Mouse (Mus musculus) ES-E14 (cell line): Measurements from ENCODE around the gene Arrb1. TPM values are rescaled to one million over a fixed set of nuclear protein-coding genes. Genes with fewer than 3 reads are reported as not detected.
"Not testable (repeated sequence)": the region's sequence is repeated elsewhere in the genome, so short reads cannot be mapped to it uniquely, and the experiment has no call there.

ENCODE experiments used
- DNase-seq: peaks from one replicate; pipeline ENCODE4 v3.0.0-alpha.2; 2013; ENCODE audit warnings: low read depth, low spot score
- H3K27ac ChIP-seq: 2 replicates; pipeline ENCODE4 v1.5.1; 2012; ENCODE audit warnings: low read depth, mild to moderate bottlenecking, low read length, moderate library complexity, mixed read lengths; ENCODE audit not compliant: poor library complexity, insufficient read depth, severe bottlenecking
- H3K36me3 ChIP-seq: 2 replicates; pipeline ENCODE4 v1.6.1; 2012; ENCODE audit warnings: mild to moderate bottlenecking, low read length, moderate library complexity, mixed read lengths; ENCODE audit not compliant: control insufficient read depth, poor library complexity, insufficient read depth, severe bottlenecking
- H3K4me1 ChIP-seq, 2 experiments: fragments of 150-350 bp in 1 of 2; sonication (generic) in 1 of 2; 2 replicates each; pipeline ENCODE4 v1.6.1; 2012; ENCODE audit warnings: low read length in 2 of 2, mild to moderate bottlenecking in 1 of 2, mixed read lengths in 1 of 2; ENCODE audit not compliant: control insufficient read depth in 2 of 2, insufficient read depth in 2 of 2, poor library complexity in 1 of 2
- H3K4me3 ChIP-seq, 2 experiments: fragments of 150-350 bp in 1 of 2; sonication (generic) in 1 of 2; 2 replicates each; pipeline ENCODE4 v1.5.1; 2012; ENCODE audit warnings: low read length in 2 of 2, low read depth in 1 of 2, mild to moderate bottlenecking in 1 of 2, mixed read lengths in 1 of 2; ENCODE audit not compliant: insufficient read depth in 1 of 2, poor library complexity in 1 of 2, severe bottlenecking in 1 of 2
- H3K9ac ChIP-seq: 2 replicates; pipeline ENCODE4 v1.6.1; 2012; ENCODE audit warnings: low read depth, mild to moderate bottlenecking, low read length, mixed read lengths; ENCODE audit not compliant: poor library complexity, insufficient read depth, severe bottlenecking
- H3K9me3 ChIP-seq: fragments of 150-350 bp; sonication (generic); 2 replicates; pipeline ENCODE4 v1.6.1; 2012; ENCODE audit warnings: low read depth, mild to moderate bottlenecking, low read length; ENCODE audit not compliant: control insufficient read depth, insufficient read depth
- CHD2 ChIP-seq: IDR thresholded peaks from 2 replicates; pipeline ENCODE4 v1.6.1; 2014; ENCODE audit warnings: mild to moderate bottlenecking, low read depth, low read length, inconsistent platforms
- HCFC1 ChIP-seq: IDR thresholded peaks from 2 replicates; pipeline ENCODE4 v1.6.1; 2012; ENCODE audit warnings: low read length, inconsistent platforms, borderline replicate concordance; ENCODE audit not compliant: insufficient read depth
- MAFK ChIP-seq: IDR thresholded peaks from 2 replicates; pipeline ENCODE4 v1.6.1; 2014; ENCODE audit warnings: mild to moderate bottlenecking, low read depth, low read length, inconsistent platforms; ENCODE audit not compliant: insufficient read depth
- ZC3H11A ChIP-seq: IDR thresholded peaks from 2 replicates; pipeline ENCODE4 v1.6.1; 2012; ENCODE audit warnings: low read depth, mild to moderate bottlenecking, inconsistent platforms, low read length, borderline replicate concordance
- ZNF384 ChIP-seq: IDR thresholded peaks from 2 replicates; pipeline ENCODE4 v1.6.1; 2012; ENCODE audit warnings: low read depth, low read length, inconsistent platforms
- in situ Hi-C, 2 experiments: fragments of 600-800 bp; cut with MboI; formaldehyde crosslinking; loops; one replicate each; pipeline ENCODE4 v1.15.1; 2025; ENCODE audit warnings: low sequenced_read_pairs in 2 of 2, inconsistent platforms in 1 of 2; ENCODE audit not compliant: unreplicated experiment in 2 of 2
- total RNA-seq: library from RNA; depleted of rRNA; stranded (reverse); fragments of 300-350 nt; gene quantifications from 2 replicates; pipeline ENCODE4 v1.2.3, GENCODE M21; 2012

Arrb1 gene
- total RNA-seq, 1 experiment = 10.7 TPM

DNA sequence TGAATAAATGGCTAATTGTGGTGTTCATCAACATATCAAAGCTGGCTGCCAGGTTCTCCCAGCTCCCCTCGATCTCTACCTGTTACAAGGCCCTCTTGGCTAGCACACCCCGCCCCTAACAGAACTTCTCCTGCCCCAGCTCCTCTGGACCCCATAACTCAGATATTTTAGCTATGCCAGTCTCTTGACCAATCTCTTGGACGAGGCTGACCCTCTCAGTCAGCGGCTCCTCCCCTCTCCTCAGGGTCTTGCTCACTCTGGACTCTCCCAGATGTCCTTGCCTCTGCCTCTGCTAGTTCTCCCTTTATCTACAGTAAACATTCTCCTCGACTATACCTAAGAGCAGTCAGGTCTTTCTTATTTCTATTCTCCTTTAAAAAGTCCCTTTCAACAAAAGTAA lies 34.6 kb upstream of the Arrb1 start:
- Histone ChIP-seq H3K36me3 (no peaks in the 10 kb centered on the region), H3K27ac (no peak overlapping the region), H3K9ac (no peak overlapping the region), H3K4me3 (no peak overlapping the region), H3K9me3 (no peaks in the 10 kb centered on the region), H3K4me1 (0 out of 4 replicates have a peak, but pooled peaks cover 0 to 2% of the 10 kb centered on the region in 2 experiments)
- no peak for DNase-seq
- TF ChIP-seq HCFC1 (no peak), ZC3H11A (no peak), ZNF384 (no peak), MAFK (no peak), CHD2 (no peak)
- in situ Hi-C loops = loop anchor here in 1 of 2 experiments (10.0 kb wide), 1 partner anchor 304 kb away; no protein-coding TSS in a partner anchor

DNA sequence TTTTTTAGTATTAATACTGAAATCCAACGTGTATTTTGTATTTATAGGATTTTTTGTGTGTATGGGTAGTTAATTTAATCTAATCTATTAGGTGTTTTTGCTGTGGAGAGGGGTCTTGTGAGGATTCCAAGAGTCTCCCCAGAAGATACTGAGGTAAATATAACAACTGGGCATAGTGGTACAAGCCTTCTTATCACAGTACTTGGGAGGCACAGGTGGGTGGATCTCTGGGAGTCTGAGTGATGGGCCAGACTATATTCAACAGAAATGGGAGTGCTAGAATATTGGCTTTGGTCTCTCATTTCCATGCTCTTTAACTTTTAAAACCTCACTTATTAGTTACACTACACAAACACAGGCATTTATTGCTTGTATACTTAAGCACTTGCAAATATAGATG lies 34.1 kb upstream of the Arrb1 start:
- in situ Hi-C loops = loop anchor here in 1 of 2 experiments (10.0 kb wide), 1 partner anchor 304 kb away; no protein-coding TSS in a partner anchor

DNA sequence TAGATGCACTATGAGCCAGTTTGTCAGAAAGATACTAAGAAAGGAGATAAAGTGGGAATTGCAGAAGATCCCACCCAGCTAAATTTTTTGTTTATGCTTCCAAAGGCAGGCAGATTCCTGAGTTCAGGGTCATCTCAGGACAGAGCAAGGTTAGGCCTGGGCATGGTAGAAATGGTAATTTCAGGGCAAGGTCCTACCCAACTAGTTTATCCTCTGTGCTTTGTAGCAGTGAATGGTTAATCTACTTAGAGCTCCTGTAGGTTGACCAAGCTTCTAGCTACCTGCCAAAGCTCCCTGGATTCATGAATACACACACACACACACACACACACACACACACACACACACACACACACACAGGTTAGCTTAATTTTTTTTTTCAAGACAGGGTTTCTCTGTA lies 30.7 kb upstream of the Arrb1 start:
- DNase-seq = no peak
- in situ Hi-C loops = loop anchor here in 1 of 2 experiments (10.0 kb wide), 1 partner anchor 300 kb away; no protein-coding TSS in a partner anchor
- Histone ChIP-seq H3K36me3 (no peaks in the 10 kb centered on the region), H3K27ac (no peak overlapping the region), H3K4me1 (peaks cover 0 to 4% of the 10 kb centered on the region in 2 experiments; a peak in 1 of 4 replicates), H3K9ac (no peak overlapping the region), H3K9me3 (no peaks in the 10 kb centered on the region), H3K4me3 (no peak overlapping the region)
- TF ChIP-seq MAFK (no peak), ZC3H11A (no peak), CHD2 (no peak), HCFC1 (no peak), ZNF384 (no peak)

More for the DNA sequence above, 34.1 kb upstream of the Arrb1 start:
- Histone ChIP-seq H3K36me3 (no peaks in the 10 kb centered on the region), H3K9me3 (no peaks in the 10 kb centered on the region), H3K4me1 (0 out of 4 replicates have a peak, but pooled peaks cover 0 to 2% of the 10 kb centered on the region in 2 experiments), H3K4me3 (no peak overlapping the region), H3K27ac (no peak overlapping the region), H3K9ac (no peak overlapping the region)
- DNase-seq = no peak
- no peak for TF ChIP-seq HCFC1
- no peak for TF ChIP-seq MAFK
- TF ChIP-seq ZNF384 = no peak
- TF ChIP-seq CHD2 = no peak
- no peak for TF ChIP-seq ZC3H11A

DNA sequence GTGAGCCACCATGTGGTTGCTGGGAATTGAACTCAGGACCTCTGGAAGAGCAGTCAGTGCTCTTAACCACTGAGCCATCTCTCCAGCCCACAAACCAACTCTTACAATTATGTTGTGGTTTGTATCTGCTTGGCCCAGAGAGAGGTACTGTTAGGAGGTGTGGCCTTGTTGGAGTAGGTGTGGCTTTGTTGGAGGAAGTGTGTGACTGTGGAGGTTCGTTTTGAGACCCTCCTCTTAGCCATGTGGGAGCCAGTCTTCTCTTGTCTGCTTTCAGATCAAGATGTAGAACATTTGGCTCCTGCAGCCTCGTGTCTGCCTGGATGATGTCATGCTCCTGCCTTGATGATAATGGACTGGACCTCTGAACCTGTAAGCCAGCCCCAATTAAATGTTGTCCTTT lies 27.1 kb upstream of the Arrb1 start:
- H3K36me3 ChIP-seq, H3K9me3 ChIP-seq, H3K9ac ChIP-seq, H3K4me3 ChIP-seq, H3K4me1 ChIP-seq, H3K27ac ChIP-seq, DNase-seq: not testable (repeated sequence)
- in situ Hi-C loops = loop anchor here in 1 of 2 experiments (10.0 kb wide), 1 partner anchor 297 kb away; no protein-coding TSS in a partner anchor

DNA sequence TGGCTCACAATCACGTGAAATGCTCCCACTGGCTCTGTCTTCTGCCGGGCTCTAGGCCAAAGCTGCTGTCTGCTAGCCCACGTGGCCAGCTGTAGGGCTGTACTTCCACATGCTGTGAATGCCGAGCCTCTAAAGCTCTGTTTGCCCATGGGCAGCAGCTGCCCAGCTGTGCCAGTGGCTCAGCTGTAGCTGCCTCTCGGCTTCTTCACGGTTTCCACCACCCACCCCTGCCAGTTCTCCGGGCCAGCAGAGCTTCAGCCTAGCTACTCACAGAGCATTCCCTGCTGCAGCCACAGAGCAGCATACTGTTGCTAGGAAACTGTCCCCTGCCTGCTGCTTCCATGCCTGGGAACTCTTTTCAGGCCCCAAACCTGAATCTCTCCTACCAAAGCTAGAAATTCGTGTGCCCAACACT lies 25.2 kb upstream of the Arrb1 start:
- no peak for TF ChIP-seq CHD2
- TF ChIP-seq ZC3H11A = no peak
- TF ChIP-seq HCFC1 = no peak
- TF ChIP-seq ZNF384 = no peak
- no peak for TF ChIP-seq MAFK
- DNase-seq = no peak

More for the DNA sequence above, 25.2 kb upstream of the Arrb1 start:
- Histone ChIP-seq H3K9me3 (no peaks in the 10 kb centered on the region), H3K9ac (no peak overlapping the region; the same call in 1 of the 2 replicates), H3K27ac (no peak overlapping the region), H3K36me3 (no peaks in the 10 kb centered on the region), H3K4me1 (peaks cover 0 to 6% of the 10 kb centered on the region in 2 experiments; a peak in 1 of 4 replicates), H3K4me3 (no peak overlapping the region)
- in situ Hi-C loops = no loop called here
